Mouse (Mus musculus): ENCODE measurements around the gene Pcgf2.

- TF ChIP-seq TAL1 (IDR thresholded peaks at IDR 0.05; ENCODE audit: low read length) = no peak
- no peak for TF ChIP-seq GATA1 (IDR thresholded peaks at IDR 0.05; ENCODE audit: low read length)
These were observed 40.9 kb downstream of the Pcgf2 start for GRCm38 (mm10) chr11:97659267-97659989.

Data from erythroblast, embryonic 14.5 days (primary cell).